Mouse (Mus musculus): ENCODE data around the gene Dbi.

Gene Dbi

DNA sequence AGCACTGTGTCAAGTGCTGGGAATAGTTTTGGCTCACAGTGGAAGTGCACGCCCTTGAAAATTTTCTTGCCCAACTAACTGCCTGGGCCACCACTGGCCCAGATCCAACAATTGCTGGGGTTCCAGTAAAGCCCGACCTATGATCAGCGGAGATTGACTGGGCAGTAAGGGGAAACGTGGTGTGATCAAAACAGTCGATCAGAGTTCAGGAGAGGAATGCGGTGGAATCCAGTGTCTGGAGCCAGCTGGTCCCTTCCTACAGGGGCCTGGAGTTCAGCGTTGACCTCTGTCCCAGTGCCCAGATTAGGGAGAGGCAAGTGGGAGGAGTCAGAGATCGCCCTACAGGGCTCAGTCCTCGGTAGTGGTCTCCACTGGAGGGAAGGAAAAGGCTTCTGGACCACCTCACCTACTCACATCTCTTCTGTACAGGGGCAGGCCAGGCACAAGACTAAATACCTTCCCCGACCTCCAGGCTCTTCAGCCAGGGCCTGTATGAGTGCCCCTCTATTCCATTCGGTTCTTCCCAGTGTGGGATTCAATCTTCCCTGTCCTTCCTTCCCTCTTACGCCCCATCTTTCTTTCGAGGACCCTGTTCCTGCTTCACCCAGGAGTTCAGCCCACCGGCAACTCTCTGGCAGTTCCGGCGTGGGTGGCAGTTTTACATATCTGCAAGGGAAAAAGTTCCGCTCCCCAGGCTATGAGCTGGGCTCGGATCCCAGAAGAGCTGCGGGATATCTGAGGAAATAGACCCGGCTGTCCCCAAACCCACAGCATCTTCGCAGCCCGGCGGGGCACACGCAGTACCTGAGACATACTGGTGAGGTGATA, 523 bp downstream of the Dbi start:
- DNase-seq: peak; percentile 98

DNA sequence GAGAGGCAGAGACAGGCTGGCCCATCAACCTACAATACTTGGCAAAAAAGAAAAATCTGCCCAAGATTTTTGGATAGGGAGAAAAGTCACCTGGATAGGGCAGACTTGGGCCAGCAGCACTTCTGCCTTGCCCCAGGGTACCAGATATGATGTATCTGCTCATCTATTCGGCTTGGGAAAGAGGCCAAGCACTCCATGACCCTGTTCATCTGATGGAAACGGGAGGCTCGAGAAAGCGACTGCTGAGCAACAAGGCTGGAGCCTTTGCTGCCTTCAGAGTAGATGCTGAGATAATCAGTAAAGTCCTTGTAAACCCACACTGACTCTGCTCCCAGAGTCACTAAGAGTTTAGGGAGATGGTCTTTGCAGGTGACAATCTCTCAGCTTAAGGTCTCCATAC, 1.5 kb downstream of the Dbi start:
- DNase-seq: peak; percentile 82

DNA sequence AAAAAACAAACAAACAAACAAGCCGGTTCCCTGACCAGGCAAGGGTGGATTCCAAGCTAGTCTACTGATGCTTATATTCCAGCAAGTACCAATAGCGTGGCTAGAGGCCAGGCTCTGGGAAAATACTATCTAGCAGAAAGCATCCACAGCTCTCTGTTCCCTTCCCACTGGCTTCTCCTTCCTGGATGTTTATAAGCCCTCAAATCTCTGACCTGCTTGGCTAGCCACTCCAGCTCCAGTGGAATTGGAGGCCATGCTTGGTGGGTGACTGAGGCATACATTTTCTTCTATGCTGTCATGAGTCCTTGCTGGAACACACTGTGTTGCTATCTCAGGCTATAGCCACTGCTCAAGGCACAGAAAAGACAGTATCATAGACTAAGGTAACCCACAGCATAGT, 2.0 kb downstream of the Dbi start:
- peak; percentile 83 for DNase-seq

DNA sequence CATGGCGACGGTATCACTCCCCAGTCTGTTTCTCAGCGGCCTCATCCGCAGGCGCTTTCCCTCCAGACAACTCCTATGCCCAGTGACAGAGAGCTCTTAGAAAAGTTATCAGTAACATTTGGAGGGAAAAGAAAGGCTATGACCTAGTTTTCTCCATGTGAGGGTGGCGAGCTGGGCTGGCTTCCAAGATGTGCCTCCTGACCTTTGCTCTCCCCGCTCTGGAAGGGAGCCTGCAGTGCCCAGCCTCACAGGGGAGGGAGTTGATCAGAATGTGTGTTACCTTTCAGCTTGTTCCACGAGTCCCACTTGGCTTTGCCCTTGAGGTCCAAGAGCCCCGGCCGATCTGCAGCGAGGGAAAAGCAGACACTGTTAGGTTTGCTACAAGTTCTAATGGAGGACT, 4.8 kb downstream of the Dbi start:
- peak; percentile 89 for DNase-seq

DNA sequence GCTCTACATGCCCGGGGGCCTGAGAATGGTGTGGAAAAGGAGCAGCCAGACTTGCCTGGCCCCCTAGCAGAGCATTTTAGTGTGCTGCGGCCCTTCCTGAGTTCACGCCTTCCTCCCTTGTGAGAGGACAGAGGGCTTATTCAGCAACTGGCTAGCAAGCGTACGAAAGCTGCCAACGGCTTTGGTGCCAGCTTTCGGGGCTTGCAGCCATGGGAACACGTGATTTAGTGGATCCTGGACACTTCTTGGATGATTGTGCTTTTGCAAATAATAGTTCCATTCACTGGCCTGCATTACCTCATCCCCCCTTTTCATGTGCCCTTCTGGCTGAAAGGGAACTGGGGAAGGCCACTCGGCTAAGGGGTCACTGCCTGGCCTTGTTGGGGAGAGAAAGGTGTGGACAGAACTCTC, 5.2 kb downstream of the Dbi start:
- peak; percentile 97 for DNase-seq

DNA sequence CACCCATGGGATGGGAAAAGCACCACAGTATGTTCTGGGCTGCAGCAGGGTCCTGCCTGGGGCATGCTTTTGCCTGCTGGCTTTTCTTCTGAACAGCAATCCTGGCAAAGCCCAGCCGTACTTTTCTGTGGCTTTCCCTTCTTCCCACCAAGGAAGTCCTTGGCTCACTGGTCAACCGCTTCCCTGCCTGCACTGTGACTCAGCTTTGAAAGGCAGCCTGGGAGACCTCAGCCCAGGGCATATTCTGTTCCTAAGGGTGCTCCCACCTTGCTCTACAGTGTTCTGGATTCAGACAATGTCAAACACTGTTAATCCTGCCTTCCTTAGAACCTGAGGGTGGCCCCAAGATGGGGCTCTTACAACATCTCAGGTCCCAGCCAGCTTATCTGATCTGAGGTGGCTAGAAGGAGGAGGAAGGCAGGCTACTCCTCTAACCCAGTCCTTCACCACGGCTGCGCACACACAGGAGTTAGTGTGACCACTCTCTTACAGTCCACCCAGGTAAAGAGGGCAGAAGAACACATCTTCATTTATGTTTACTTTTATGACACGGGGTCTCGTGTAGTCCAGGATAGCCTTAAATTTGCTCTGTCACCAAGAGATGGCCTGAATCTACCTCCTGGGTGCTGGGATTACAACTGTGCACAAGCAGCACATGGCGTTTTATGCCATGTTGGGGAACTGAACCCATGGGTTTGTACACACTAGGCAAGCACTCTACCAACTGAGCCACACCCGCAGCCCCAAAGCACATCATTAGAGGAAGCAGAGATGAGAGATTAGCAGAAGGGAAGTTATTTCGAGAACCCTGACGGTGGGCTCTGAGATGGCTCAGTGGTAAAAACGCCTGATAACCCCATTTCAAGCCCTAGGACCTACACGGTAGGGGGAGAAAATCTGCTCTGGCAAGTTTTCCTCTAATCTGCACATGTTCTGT, 8.4 kb downstream of the Dbi start:
- DNase-seq: no peak

DNA sequence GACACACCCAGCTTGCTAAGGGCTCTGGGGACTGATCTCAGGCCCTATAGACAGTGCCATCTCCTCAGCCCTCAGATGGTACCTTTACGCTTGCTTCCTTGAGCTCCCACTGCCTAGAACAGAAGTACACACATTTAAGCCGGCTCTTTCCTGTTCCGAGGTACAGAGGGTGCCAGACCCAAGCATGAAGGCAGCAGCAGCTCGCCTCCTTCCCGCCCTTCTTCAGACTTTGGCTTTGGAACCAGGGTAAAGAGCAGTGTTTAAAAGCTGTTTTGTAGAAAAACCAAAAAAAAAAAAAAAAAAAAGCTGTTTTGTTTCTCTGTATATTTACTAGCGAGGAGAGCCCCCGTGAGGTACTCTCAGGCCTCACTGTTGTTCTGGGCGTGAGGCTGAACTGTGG, 9.1 kb downstream of the Dbi start:
- DNase-seq: no peak

DNA sequence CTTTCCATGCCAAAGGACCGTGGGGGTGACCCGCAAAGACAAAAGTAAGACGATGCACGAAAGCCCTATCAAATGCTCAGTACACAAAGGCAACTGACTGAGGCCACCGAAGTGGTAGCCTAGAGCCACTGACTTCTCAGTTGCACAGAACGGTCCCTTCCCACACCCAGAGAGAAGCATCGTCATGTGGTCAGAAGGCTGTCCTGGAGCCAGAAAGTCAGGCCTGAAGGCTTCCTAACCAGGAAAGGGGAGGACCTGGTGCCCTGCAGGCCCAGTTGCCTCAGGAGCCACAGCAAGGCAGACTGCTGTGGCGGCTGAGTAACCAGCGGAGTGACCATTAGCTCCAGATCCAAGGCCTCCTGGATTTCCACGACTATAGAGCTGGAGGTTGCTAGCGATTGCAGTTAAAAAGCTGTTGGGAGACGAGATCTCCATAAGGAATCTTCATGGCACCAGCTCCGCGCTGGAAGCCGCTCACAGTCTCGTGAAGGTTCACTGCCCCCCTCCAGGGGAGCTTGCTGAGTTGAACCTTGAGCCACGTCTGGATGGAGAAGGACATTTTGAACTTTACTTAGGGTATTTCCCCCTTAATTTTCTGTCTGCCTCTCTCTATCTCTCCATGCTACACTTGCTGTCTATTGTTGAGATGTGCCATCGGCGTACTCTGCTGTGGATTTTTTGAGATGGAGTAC, 11.0 kb downstream of the Dbi start:
- DNase-seq: no peak

DNA sequence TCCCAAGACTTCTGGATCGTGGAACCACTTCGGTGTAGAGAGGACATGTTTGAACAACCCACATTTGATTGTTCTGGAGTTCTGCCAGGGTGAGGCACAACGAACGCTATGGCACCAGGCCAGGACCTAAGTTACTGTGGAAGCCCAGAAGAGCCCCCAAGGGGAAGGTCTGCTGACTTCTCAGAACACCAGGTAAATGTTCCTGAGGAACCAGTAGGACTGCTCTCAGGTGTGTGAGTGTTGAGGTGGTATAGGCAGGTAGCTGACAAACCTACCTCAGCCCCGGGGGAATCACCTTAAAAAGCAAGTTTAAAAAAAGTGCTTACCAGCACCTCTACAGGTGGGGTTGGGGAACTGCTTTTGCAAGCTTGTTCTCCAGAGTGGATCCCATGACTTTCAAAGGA, 15.3 kb downstream of the Dbi start:
- DNase-seq: no peak

DNA sequence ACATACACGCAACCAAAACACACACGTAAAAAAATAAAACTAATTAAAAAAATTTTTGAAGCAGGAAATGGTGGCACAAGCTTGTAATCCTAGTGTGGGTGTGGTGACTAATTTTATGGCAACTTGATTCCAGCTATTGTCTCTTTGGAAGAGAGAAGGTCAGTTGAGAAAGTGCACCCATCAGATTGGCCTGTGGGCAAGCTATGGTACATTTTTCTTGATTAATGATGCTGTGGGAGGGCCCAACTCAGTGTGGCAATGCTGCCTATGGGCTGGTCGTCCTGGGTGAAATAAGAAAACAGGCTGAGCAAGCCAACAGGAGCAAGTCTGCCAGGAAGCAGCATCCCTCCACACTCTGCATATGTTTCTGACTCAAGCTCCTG, 19.7 kb downstream of the Dbi start:
- no peak for DNase-seq

DNA sequence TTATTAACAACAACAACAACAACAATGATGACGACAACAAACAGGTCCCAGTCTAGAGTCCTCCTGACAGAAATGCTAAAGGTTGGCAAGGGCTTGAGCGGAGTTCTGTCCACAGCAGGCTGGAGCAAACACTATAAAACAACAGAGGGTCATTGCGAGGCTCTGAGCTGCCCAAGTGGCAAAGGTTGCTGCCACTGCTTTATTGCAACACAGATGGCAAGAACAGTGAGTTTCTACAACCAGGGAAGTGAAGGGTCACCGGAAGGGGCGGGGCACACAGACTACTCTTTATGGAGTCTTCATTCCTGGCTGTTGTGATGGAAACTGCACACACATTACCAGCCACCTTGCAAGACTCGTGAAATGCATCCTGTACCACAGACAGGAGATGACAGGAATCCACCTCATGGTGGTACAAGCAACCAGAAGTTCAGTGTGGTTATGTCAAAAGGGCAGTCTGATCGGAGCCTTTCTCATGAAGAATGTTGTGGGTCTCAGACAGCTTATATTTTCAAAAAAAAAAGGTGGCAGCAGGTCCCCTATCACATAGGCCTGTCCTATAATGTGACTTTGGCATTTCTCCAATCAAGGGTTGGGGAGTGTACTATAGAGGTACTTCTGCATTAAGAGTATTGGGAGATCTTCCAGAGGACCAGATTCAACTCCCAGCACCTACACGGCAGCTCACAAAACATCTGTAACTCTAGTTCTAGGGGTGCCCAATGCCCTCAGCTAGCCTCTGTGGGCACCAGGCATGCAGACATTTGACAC, 20.2 kb downstream of the Dbi start:
- DNase-seq: peak; percentile 84

DNA sequence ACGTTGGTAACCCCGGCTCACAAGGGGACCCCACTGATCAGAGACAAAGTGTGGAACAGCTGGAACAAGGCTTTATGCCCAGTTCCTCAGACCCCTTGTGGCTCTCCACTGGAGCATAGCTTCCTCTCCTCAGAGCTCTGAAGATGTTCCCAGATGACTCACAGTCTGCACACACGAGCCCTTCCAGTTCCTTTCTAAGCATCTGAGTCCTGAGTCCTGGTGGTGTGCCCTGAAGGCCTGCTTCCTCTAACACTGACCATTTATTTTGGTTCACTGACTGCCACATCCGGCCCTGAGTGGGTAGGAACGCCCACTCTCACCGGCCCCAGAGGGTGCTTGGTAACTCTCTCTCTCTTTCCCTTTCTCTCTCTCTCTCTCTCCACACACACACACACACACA, 21.4 kb downstream of the Dbi start:
- DNase-seq: peak; percentile 97

DNA sequence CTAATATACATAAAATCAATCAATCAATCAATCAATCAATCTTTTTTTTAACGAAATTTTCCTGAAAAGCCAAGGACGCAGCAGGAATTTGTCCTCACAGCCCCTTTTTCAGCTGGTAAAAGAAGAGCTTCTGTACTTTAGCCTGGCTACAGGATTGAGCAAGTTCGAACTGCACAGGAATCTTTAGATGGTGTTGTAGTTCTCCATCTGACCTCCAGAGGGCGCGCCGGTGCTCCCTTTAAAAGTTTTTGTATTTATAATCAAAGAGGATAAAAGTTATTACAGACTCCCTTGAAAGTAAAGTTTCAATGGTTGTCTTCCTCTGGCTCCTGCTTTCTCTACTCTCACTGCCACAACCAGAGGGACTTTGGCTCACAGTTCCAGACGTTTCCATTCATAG, 22.6 kb downstream of the Dbi start:
- peak; percentile 90 for DNase-seq

DNA sequence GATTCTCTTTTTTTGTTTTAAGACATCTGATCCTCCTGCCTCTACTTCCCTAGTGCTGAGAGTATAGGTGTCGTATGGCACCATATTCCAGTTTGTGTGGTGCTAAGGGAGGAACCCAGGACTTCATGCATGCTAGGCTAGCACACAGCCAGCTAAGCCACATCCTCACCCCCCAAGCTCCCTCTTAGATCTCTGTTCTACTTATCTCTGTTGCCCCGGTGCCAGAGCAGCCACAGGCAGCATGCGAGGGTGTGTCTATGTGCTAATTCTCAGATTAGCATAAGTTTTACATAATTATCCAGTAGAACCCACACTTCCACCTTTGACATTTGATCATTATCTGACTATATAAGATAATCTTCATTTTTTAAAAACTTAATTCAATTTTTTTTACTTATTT, 26.0 kb downstream of the Dbi start:
- DNase-seq: peak; percentile 62

DNA sequence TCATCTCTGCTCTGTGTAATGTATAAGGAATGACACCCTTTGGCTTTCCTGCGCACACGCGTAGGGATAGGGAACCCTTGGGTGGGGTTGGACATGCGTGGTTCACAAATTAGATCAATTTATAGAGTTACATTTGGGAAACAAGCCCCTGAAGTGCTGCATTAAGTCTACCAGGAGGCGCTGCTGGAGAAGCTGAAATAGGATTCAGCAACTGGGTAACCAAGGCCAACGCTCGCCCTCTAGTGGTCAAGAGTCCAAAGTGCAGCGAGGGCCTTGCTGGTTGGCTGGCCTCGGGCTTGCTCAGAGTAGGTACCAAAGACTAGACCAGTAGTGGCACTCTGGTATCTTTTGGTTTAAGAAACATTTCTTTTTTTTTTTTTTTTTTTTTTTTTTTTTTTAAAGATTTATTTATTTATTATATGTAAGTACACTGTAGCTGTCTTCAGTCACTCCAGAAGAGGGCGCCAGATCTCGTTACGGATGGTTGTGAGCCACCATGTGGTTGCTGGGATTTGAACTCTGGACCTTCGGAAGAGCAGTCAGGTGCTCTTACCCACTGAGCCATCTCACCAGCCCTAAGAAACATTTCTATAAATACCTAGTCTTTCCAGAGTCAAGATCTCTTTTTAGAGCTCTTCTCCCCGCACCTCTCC, 27.3 kb downstream of the Dbi start:
- peak; percentile 97 for DNase-seq

DNA sequence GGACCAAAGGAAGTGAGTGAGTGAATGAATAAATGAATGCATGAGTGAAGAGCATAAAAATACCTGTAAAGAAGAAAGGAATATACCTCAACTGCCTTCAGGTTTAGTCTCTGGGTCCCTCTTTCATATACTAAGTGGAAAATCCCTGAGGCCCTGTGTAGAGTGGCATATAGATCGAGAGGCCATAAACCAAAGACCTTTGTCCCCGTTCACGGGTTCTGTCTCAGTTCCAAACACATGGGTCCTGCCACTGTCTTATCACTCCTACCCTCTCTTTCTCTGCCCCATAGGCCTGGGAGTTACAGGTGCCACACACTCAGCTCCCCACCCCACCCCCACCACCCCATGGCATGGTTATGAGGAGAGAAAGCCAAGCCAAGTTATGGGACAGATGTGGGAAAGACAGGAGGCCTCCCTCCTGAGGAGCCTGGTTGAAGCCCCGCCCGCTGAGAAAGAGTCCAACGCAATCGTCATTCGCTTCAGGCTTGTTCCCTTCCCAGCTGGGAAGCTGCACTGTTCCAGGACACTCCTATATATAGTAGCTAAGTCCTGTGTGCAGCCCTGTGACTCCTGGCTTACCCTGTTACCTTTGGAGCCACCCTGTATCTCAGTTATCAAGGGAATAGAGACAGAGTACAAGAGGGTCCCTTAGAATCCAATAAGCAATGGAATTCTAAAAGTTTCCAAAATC, 29.9 kb downstream of the Dbi start:
- peak; percentile 95 for DNase-seq

DNA sequence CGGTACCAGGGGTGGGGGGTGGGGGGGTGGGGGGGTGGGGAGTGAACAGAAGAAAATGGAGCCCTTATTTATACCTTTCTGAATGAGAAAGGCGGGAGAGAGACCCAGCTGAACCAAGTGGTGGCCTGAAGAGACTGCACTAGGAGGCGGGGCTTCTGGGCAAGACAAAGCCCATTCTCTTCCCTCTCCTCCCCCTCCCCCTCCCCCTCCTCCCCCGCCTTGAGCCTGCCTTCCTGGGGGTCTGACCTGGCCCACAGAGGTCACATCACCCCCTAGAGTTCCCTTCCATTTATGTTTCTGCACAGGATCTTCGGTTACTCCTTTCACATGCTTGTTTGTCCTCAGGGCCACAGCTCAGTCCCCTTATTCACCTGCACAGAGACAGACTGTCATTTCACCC, 31.7 kb downstream of the Dbi start:
- no peak for DNase-seq

DNA sequence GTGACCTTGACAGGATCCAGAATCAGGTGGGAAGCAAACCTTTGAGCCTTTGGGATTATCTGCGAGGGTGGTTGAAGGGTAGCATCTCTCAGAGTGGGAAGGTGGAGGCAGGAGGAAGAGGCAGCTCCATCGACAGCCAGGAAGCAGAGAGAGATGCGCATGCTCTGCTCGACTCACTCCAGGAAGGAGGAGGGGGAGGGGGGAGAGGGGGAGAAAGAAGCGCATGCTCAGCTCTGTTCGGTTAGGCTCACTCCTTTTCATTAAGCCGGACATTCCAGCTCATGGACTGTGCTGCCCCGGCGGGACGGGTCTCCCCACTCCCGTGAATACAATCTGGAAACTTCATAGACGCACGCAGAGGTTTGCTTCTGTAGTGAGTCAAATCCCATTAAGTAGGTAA, 34.2 kb downstream of the Dbi start:
- DNase-seq: no peak

DNA sequence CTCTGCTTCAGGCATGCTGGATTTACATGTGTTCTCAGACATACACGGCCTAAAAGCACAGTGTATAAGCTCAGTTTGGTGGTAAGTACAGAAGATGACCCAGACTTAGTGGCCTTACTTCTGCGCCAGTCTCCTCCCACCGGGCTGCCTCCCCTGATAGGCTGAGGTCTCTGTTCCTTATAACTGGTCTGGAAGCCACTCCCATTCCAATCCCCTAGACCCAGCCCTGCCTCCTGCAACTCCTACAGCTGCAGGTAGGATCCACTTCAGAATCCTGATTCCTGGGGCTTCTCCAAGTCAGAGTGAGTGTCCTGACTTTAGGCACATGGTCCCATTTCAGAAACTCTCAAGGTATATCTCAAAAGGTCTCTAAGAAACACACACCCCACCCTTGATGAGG, 35.2 kb downstream of the Dbi start:
- DNase-seq: no peak

DNA sequence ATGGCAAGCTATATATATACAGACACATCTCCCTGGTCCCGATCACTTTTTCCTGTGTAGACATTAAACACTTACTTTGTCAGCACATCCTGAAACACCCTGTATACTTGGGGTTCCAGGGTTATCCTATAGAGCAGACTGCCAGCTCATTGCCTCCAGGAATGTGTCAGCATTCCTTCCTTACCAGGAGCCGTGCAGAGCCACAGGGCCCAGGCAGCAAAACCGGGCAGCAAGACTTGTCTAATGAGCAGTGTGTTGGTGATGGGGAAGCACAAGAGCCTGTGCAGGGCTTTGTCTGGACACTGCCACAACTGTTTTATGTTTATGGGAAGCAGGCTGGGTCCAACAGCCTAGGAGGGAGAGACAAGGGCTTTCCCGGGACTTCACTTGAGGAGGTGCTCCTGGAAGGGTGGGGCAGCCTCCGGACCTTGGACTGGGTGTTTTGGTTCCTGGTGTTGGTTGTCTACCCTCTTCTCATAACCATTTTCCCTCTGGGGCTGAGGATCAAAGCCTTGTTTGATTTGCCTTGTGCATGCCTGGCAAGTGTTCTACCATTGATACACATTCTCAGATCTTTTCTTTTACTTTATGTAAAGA, 36.9 kb downstream of the Dbi start:
- DNase-seq: no peak

DNA sequence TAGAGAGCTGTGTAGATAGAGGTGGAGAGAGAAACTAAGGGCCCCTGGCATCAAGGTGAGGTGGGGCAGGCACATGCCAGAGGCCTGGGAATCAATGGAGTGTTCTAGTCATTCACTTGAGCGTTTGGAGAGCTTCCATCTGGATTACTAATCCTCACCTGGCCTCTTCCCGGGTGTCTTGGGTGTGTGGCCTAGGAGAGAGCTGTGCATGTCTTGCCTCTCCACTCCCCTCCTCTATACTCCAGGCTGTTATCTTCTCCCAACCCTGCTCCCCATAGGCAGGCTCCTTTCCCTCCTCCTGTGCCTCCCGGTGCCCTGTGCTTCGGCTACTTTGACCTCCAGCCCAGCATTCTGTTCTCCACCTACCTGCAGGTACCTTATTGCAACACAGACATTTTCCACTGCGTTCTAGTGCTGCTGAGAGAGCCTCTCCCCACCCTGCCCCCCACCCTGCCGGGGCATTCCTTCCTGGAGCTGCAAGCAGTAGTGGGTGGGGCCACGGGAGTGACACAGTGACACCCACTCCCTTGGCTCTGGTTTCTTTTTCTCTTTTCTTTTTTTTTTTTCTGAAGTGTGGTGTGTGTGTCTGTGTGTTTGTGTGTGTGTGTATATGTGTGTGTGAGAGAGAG, 37.8 kb downstream of the Dbi start:
- DNase-seq: no peak

All from heart, adult 11 months (tissue).